Mouse (Mus musculus) small intestine, adult 2 months (tissue): ENCODE data around the gene Znrf3. TPM values are rescaled to one million over a fixed set of nuclear protein-coding genes. Genes with fewer than 3 reads are reported as not detected.

ENCODE experiments used
- H3K27ac ChIP-seq: fragments of 200-500 bp; 2 replicates; pipeline ENCODE4 v1.5.1; 2012; ENCODE audit warnings: low read depth, low read length, control low read depth, inconsistent platforms; ENCODE audit not compliant: insufficient read depth
- H3K27me3 ChIP-seq: fragments of 200-500 bp; 2 replicates; pipeline ENCODE4 v1.6.1; 2012; ENCODE audit warnings: mild to moderate bottlenecking, moderate library complexity, low read length, inconsistent platforms; ENCODE audit not compliant: control insufficient read depth, insufficient read depth
- H3K36me3 ChIP-seq: fragments of 200-500 bp; 2 replicates; pipeline ENCODE4 v1.6.1; 2012; ENCODE audit warnings: mild to moderate bottlenecking, low read length, control low read depth, inconsistent platforms; ENCODE audit not compliant: control insufficient read depth, insufficient read depth
- H3K4me1 ChIP-seq: fragments of 200-500 bp; 2 replicates; pipeline ENCODE4 v1.6.1; 2012; ENCODE audit warnings: low read length, inconsistent platforms, mixed read lengths; ENCODE audit not compliant: control insufficient read depth, insufficient read depth, insufficient read length
- H3K4me3 ChIP-seq: fragments of 200-500 bp; 2 replicates; pipeline ENCODE4 v1.5.1; 2012; ENCODE audit warnings: low read depth, mild to moderate bottlenecking, control low read depth, inconsistent platforms, low read length, moderate library complexity
- CTCF ChIP-seq: fragments of 200-500 bp; IDR thresholded peaks from 2 replicates; pipeline ENCODE4 v1.5.1; 2012; ENCODE audit warnings: low read depth, mild to moderate bottlenecking, control low read depth, inconsistent platforms, low read length, moderate library complexity, mixed read lengths; ENCODE audit not compliant: insufficient replicate concordance, insufficient read length; ENCODE audit errors: extremely low read depth
- POLR2A ChIP-seq: fragments of 200-500 bp; IDR thresholded peaks from 2 replicates; pipeline ENCODE4 v1.6.1; 2012; ENCODE audit warnings: low read depth, mild to moderate bottlenecking, control low read depth, inconsistent platforms, low read length, moderate library complexity
- WGBS: fragments of 180-500 bp; shearing (Covaris S2); methylation state at CpG from one replicate; pipeline ENCODE4 v1.1.7; 2018; 5-methylcytosine and 5-hydroxymethylcytosine counted together
- polyA plus RNA-seq: library from polyadenylated mRNA; depleted of rRNA; stranded (reverse); fragments of >200 nt; gene quantifications from 2 replicates; pipeline ENCODE4 v1.2.3, GENCODE M21; 2012

Gene Znrf3
- polyA plus RNA-seq, 1 experiment, result 4.1 TPM

DNA sequence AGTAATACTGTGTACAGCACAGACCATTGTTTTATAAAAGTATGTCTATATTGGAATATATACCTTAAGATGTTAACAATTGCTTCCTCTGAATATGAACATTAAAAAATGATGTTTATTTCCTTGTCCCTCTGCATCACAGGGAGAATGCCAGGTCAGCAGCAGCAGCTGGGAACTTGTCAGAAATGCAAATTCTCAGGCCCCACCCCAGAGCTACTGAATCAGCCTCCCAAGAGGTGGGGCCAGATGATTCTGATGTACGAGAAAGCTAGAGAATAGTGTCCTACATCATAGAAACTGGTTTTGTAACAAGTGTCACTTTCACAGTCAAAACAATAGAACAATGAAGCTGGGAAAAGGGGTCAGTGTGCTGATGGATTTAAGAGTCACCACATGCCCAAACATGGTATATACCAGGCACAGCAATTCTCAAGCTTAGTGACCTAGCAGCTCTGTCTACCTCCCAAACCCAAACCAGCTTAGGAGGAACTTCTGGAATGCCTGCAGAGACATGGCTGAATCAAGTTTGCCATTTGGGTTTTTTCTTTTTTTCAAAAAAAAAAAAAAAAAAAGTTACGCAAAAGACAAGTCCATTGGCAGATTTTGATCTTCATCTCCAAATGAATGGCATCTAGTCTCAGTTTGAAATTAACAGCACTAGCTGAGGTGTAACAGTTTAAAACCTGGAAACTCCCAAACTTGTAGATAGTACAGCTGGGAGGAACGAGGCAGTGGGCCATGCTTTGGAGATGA is 46.2 kb downstream of the Znrf3 start:
- Histone ChIP-seq H3K4me3 (no peak overlapping the region), H3K27me3 (no peaks in the 10 kb centered on the region), H3K36me3 (no peaks in the 10 kb centered on the region), H3K27ac (no peak overlapping the region), H3K4me1 (peaks cover 7% of the 10 kb centered on the region; the same call in 1 of the 2 replicates)
- WGBS, result 70% methylated on average over 3 of the region's 3 CpGs
- TF ChIP-seq POLR2A, result no peak

DNA sequence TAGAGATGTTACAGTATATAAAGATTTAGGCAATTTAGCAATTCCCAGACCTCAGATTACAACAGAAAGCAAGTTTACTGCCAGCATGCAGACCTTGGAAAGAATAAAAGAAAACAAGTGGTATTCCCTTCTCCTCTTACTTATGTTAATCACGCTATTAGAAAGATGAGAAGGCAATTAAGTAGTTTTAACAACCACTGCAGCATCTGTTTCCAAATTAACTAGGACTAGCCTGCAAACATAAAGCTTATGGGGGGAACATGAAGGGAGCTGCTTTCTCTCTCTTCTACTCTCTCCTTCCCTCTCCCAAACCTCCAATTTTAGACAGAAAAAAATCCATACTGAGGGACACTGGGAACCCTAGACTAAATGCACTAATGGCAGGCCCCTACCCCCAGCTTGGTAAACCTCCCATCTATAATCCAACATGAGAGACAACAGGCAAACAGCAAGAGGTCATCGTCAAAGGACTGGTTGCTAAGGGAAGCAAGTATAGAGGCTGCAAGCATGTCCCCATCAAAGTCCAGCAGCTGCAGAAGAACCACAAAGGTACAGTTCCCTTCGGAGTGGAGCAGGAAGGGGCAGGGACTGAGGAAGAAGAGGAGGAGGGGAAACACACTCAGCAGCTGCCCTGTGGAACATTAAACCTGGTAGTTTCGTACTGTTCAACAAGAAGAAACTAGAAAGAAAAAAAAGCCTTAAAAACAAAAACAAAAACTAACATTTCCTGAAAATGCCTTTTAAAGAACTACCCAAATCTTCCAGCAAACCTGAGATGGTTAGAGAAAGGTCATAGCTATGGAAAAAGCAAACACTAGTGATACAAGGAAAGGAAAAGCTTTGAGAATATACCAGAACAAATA is 53.4 kb downstream of the Znrf3 start:
- no peaks in the 10 kb centered on the region for H3K36me3 ChIP-seq
- H3K27ac ChIP-seq, result no peak overlapping the region
- TF ChIP-seq POLR2A (no peak), CTCF (no peak)
- H3K4me3 ChIP-seq, result no peak overlapping the region
- H3K4me1 ChIP-seq, result no peaks in the 10 kb centered on the region
- H3K27me3 ChIP-seq, result no peaks in the 10 kb centered on the region
- 32% methylated on average over 4 of the region's 4 CpGs for WGBS

DNA sequence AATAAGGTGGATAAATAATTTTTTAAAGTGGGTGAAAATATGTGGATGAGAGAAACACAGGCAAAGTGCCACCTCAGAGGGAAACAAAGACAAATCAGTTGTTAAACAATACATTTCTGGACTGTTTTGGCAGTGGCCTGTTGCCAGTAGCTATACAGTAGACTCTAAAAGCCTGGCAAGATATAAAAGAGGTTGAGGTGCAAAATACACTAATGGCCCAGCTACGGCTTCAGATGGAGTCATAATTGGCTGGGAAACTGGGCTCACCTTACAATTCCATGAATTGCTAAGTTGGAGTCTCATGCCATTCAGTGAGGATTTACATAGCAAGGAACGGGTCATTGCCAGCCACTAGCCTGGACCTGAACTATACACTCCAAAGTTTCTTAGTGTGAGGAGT is 62.0 kb downstream of the Znrf3 start:
- Histone ChIP-seq H3K27me3 (no peaks in the 10 kb centered on the region), H3K36me3 (no peaks in the 10 kb centered on the region), H3K27ac (no peak overlapping the region), H3K4me3 (no peak overlapping the region), H3K4me1 (no peaks in the 10 kb centered on the region)
- WGBS, result 33% methylated on average over 2 of the region's 2 CpGs
- TF ChIP-seq POLR2A (no peak), CTCF (no peak)

DNA sequence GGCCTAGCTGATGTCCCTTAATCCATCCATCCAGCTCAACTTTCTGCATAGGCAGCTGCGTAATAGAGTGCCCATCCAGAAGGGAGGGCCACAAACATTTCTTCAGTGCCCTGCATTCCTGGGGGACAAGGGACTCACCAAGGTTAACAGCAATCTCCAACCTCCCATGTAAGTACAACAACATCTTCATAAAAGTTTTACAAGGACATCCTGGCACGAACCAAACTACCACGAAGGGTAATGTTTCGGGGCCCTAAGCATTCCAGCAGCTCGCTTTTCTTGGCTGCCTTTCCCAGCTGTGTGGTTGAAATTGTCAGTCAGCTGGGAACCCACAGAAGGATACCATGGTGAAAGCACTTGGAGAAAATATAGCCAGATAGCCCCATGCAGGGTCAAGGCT is 63.4 kb downstream of the Znrf3 start:
- Histone ChIP-seq H3K4me3 (no peak overlapping the region), H3K4me1 (no peaks in the 10 kb centered on the region), H3K36me3 (no peaks in the 10 kb centered on the region), H3K27ac (no peak overlapping the region), H3K27me3 (no peaks in the 10 kb centered on the region)
- 81% methylated on average over 5 of the region's 5 CpGs for WGBS
- TF ChIP-seq CTCF (no peak), POLR2A (no peak)

DNA sequence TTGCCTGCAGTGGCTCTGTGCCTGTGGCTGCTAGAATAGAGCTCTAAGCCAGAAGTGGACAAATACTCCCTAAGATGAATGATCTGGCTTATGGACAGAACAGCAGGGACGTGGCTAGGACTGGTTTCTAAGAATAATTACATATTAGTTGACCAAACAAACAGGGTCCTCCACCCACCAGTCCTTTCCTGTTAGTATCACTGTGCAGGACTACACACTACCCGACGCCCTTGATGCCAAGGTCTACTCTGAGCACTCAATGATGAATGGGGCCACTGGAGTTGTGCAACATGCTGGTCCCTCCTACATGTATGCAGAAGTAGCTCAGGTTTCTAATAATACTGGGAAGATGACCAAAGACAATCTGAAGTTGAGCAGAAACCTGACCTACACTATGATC is 64.4 kb downstream of the Znrf3 start:
- Histone ChIP-seq H3K27ac (no peak overlapping the region), H3K4me1 (no peaks in the 10 kb centered on the region), H3K27me3 (no peaks in the 10 kb centered on the region), H3K4me3 (no peak overlapping the region), H3K36me3 (no peaks in the 10 kb centered on the region)
- no peak for TF ChIP-seq POLR2A
- TF ChIP-seq CTCF, result no peak
- 58% methylated on average over 3 of the region's 3 CpGs for WGBS

DNA sequence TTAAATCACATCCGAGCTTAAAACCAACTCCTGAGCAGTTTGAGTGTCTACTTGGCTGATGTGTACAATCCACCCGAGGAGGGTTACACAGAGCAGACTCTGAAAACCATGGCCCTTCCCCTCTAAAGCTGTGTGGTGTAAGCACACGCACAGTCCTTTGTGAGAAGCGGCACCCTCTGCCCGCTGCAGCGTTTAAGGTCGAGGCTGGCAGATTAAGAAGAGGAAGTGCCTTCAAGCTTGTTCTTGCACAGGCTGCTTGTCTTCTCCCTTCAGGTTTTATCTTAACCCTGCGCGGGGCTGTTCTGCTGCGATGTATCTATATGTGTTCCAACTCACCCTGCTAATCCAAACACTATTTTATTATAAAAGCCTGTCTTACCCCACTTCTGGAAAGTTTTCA is 75.5 kb downstream of the Znrf3 start:
- TF ChIP-seq POLR2A (no peak), CTCF (no peak)
- no peak overlapping the region for H3K4me3 ChIP-seq
- WGBS, result 58% methylated on average over 10 of the region's 10 CpGs
- H3K27me3 ChIP-seq, result no peaks in the 10 kb centered on the region
- no peak overlapping the region for H3K27ac ChIP-seq
- no peaks in the 10 kb centered on the region for H3K4me1 ChIP-seq
- no peaks in the 10 kb centered on the region for H3K36me3 ChIP-seq

DNA sequence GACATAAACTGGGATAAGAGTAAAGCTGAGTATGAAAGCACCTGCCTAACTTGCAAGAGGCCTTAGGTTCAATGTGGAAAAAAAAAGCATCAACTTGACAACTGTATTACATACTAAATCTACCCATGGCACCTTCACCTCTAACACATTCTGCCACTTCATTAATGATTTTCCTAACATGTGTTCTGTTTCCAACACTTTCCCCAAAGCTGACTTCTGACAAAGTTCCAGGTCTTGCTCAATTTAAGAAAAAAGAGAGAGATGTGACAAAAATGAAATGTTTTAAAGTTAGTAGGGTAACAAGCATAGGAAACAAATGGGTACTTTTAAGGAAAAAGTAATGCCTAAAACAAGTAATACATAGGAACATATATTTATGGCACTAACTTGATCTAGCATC is 76.2 kb downstream of the Znrf3 start:
- H3K27ac ChIP-seq, result no peak overlapping the region
- no peaks in the 10 kb centered on the region for H3K36me3 ChIP-seq
- H3K27me3 ChIP-seq, result no peaks in the 10 kb centered on the region
- no peaks in the 10 kb centered on the region for H3K4me1 ChIP-seq
- no peak overlapping the region for H3K4me3 ChIP-seq
- TF ChIP-seq POLR2A (no peak), CTCF (no peak)
